Mouse (Mus musculus) left cerebral cortex, adult 8-10 months (tissue): ENCODE results near the gene S100a2. TPM values are rescaled to one million over a fixed set of nuclear protein-coding genes. Genes with fewer than 3 reads are reported as not detected.

Experiments
- DNase-seq, 2 experiments: peaks; one replicate each; pipeline ENCODE4 v3.0.0; 2022; ENCODE audit warnings: low spot score in 2 of 2
- total RNA-seq, 4 experiments: library from RNA; stranded (reverse); gene quantifications; 2 replicates each; pipeline ENCODE4 v1.2.4; 2022

Gene S100a2
- not detected for total RNA-seq

- DNase-seq = no peak
These were observed at the start of gene S100a2 for GRCm38 (mm10) chr3:90589947-90590346. Gene S100a2, plus strand, starts transcription at chr3:90590247.

- DNase-seq = peak; percentile 21 to 47
These were observed 49.1 kb upstream of the S100a2 start for GRCm38 (mm10) chr3:90540904-90541303.

GRCm38 (mm10) chr3:90549676-90550420 lies 40.2 kb upstream of the S100a2 start:
- no peak for DNase-seq

- no peak for DNase-seq
These were observed 39.6 kb upstream of the S100a2 start for GRCm38 (mm10) chr3:90550421-90550790.

- DNase-seq = no peak
These were observed 37.8 kb upstream of the S100a2 start for GRCm38 (mm10) chr3:90552231-90552630.

GRCm38 (mm10) chr3:90555954-90556353 lies 34.1 kb upstream of the S100a2 start:
- peak in 1 of 2 experiments; percentile 61 for DNase-seq

GRCm38 (mm10) chr3:90560008-90560628 lies 29.9 kb upstream of the S100a2 start, which contains the start of gene S100a3:
Gene S100a3, plus strand, starts transcription at chr3:90560578.
- no peak for DNase-seq

- DNase-seq = no peak
These were observed 15.4 kb upstream of the S100a2 start for GRCm38 (mm10) chr3:90574691-90575090.

GRCm38 (mm10) chr3:90575320-90575719 lies 14.7 kb upstream of the S100a2 start:
- DNase-seq = no peak

- no peak for DNase-seq
These were observed 13.6 kb upstream of the S100a2 start for GRCm38 (mm10) chr3:90576351-90577001.

GRCm38 (mm10) chr3:90579433-90579832 lies 10.6 kb upstream of the S100a2 start:
- DNase-seq = no peak

- no peak for DNase-seq
These were observed 8.9 kb upstream of the S100a2 start for GRCm38 (mm10) chr3:90581141-90581540.

- DNase-seq = no peak
These were observed 7.9 kb upstream of the S100a2 start for GRCm38 (mm10) chr3:90582156-90582555.

- DNase-seq = no peak
These were observed 7.5 kb upstream of the S100a2 start for GRCm38 (mm10) chr3:90582556-90582955.

- no peak for DNase-seq
These were observed 6.2 kb upstream of the S100a2 start for GRCm38 (mm10) chr3:90583893-90584292.

- DNase-seq = peak in 1 of 2 experiments; percentile 81
These were observed 4.5 kb upstream of the S100a2 start for GRCm38 (mm10) chr3:90585595-90585994.

- no peak for DNase-seq
These were observed 3.9 kb upstream of the S100a2 start for GRCm38 (mm10) chr3:90586016-90586643.

- peak in 1 of 2 experiments; percentile 43 for DNase-seq
These were observed 3.1 kb upstream of the S100a2 start for GRCm38 (mm10) chr3:90586906-90587305.

- peak in 1 of 2 experiments; percentile 80 for DNase-seq
These were observed 2.5 kb upstream of the S100a2 start for GRCm38 (mm10) chr3:90587361-90588101.

- DNase-seq = no peak
These were observed 657 bp upstream of the S100a2 start for GRCm38 (mm10) chr3:90589390-90589789.

- DNase-seq = no peak
These were observed 4.4 kb downstream of the S100a2 start for GRCm38 (mm10) chr3:90594466-90594865.
